Mouse (Mus musculus) kidney, postnatal 36 days (tissue): ENCODE data around the gene Epop.
"Not testable (repeated sequence)": the region's sequence is repeated elsewhere in the genome, so short reads cannot be mapped to it uniquely, and the experiment has no call there.

ENCODE experiments used
- DNase-seq, 2 experiments: peaks; one replicate each; pipeline ENCODE4 v3.0.0; 2021 to 2022; ENCODE audit warnings: mixed read lengths in 2 of 2

Gene Epop

DNA sequence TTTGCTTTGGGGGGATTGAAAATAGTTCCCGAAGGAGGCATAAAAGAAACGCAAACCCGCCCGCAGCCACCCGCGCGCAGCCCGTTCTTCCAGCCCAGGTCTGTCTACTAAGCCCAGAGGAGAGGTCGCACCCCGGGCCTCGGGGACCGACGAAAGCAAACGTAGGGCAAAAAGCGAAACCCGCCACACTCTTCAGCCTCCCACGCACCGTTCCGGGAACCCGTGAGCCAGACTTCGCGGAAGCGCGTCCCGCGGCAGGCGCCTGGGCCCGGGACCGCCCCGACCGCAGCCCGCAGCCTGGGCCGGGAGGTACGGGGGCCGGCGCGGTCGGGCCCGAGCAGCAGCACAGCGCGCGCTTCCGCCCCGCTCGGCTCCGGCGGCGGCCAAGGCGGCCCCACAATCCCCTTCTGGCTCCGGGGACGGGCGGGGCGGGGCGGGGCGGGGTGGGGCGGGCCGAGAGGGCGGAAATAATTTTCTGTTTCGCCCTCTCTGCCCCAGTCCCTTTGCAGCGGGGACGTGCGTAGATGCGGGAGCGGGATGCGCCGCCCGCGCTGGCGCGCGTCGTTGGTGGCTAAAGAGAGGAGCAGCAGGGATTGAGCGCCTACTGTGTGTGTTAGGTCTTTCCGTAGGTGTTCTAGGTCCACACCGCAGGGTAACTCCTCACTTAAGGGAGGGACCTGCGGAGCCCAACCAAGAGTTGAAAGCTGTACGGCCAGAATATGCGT is 30.6 kb upstream of the Epop start:
- peak; percentile 77 to 87 for DNase-seq

DNA sequence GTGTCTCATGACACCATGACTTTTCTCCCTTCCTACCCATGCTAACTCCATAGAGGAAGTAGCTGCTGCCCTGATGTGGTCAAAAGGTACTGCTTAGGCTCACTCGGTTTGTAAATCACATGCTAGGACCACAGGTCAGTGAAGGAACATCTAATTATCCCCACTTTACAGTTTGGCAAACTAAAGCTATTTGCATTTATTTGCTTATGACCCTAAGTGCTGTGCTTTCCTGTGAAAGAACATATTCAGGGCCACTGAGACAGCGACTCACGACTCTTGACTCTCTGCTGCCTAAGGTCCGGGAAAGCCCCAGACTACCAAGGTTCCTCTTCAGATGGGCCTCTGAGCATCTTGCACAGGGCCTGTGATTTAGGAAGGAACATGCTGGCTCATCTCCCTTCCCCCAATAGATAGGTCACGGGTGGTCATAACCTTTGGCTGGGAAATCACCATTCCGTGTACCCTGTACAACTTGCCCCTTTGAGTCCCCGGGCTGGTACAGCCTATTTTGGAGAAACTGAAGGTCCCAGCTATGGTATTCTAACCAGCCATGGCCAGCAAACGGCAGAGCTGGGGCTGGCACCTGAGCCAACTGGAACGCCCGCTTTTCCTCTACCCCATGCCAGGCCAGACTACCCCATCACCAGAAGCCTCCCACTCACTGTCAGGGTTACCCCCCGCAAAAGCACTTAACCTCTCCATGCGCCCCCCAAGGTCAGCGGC is 29.9 kb upstream of the Epop start:
- peak; percentile 21 to 47 for DNase-seq

DNA sequence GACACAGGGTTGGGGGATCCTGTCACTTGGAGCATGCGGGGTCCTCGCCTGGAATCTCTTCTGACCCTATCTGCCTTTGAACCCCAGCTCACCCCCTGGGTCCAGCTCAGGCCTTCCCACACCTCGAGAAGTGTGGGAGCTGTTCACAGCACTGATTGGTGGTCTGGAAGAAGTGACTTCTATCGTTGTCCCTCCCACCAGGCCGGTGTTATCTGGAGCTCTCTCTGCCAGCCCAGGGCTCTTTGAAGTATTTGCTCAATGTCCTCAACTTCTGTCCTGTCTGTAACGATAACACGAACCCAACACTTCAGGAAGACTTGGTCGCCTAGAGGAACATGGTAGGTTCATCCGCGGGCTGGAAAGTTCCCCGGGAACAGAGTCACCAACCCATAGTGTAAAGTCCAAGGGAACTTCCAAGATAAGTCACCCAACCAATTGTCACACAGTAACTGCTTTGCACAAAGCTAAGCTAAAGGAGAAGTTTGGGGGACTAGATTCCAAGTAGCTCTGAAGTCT is 29.3 kb upstream of the Epop start:
- DNase-seq, result peak in 1 of 2 experiments; percentile 22

DNA sequence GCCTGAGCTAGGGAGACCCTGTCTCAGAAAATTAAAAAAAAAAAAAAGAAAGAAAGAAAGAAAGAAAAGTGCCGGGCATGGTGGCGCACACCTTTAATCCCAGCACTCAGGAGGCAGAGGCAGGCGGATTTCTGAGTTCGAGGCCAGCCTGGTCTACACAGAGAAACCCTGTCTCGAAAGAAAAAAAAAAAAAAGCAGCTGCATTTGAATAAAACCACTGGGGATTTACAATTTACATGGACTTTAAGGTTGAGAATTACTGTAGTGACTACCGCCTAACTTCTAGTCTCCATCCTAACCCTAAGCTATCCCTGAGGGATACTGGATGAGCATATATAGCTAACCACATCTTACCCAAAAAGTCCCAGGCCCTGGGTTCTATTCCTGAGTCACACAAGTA is 28.5 kb upstream of the Epop start:
- DNase-seq, result not testable (repeated sequence)

DNA sequence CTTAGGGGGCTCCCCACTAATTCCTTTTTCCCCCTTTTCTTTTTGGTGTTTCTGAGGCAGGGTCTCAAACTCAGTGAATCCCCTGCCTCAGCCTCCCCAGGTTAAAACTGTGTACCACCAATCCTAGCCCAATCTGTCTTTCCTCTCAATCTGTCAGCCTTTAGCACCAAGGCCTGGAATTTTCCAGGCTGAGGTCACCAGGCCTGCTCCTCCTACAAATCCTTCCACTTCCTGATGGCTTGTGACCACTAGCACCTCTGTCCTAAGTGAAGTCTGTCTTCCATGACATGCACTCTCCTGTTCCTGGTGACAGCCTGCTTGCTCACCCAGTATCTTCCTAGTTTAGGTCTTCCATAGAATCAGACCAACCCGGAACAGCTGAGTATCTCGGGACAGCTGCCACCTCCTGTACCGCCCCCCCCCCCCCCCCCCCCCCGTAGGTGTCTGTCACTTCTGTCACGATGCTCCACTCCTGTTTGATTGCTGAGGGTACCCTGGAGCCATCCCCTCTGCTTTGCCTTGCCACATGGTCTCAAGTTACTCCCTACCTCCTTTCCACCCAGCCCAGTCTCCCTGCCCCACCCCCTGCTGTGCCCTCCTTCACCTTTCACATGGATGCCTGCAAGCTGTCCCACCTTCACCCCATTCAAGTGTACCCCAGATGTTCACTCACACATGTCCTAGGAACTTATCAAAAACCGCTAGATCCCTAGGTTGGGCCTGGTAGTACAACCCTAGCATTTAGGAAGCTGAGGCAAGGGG is 27.9 kb upstream of the Epop start:
- peak in 1 of 2 experiments; percentile 30 for DNase-seq

DNA sequence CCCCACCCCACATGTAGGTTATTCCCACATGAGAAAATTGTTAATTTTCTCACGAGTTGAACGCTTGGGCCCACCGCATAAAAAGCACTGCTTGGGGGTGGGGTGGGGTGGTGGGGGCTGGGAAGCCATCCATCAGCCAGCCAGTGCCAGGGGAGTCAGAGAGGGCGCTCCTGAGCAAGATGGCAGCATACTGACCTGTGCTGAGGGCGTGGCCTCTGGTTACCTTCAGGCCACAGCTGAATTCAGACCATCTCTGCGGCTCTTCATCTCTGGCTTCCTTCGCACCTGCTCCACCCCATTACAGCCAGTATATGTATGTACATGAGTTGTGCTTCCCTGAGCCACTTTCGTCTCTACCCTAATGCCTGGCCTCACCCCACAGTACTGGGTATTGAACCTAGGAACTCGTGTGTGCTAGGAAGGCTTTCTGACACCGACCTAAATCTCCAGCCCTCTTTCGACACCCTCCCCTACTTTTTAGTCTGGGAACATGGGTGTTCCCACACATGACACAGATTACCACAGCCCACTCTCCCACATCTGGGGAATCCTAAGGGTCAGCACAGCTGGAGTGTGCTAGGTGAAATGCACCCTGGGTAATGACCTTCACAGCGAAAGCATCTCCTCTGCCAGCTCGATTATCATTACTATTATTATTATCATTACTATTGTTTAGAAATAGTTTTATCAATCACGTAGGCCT is 26.9 kb upstream of the Epop start:
- DNase-seq, result peak in 1 of 2 experiments; percentile 44

DNA sequence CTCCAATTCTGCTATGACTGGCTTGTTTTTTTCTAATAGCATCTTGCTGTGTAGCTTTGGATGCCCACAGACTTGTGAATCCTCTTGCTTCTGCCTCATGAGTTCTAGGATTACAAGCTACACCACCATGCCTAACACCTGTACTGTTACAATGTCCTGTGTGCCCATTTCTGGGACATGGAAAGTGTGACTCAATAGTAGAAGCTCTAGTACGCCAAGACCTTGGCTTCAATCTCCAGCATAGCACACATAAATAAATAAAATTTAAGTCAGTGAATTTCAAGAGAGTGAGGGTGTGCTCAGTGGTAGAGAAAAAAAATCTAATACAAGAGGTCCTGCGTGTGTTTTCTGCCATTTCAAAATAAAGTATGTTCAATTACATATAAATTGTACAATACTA is 24.7 kb upstream of the Epop start:
- DNase-seq, result no peak

DNA sequence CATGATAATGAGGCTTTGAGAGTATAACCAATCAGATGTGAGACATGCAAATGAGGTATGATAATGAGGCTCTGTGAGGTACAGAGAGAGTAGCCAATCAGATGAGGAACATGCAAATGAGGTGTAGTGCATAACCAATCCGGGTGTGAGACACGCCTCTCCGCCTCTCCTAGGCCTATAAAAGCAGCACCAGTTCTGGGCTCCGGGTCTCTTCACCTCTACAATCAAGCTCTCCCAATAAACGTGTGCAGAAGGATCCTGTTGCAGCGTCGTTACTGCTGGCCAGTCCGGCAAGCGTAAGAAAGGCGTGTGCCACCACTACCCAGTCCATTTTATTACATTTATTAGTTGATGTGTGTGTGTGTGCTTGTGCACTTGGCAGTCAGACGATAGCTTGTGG is 23.9 kb upstream of the Epop start:
- peak in 1 of 2 experiments; percentile 26 for DNase-seq

DNA sequence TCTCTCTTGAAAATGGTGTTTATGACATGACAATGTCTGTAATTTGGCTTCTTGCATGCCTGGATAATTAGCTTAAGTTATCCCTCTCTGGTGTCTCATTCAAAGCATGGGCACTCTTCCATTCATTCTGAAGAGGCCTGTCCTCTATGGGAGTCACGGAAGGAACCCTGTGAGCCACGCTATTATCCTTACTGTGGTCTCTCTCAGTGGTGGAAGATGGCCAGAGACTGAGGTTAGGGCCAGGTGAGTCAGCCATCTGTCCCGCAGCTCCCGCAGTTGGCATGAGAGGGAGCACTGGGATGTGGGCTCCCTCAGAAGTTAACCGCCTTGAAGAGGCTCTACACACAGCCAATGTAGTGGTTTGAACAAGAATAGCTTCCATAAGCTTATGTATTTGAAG is 20.8 kb upstream of the Epop start:
- no peak for DNase-seq

DNA sequence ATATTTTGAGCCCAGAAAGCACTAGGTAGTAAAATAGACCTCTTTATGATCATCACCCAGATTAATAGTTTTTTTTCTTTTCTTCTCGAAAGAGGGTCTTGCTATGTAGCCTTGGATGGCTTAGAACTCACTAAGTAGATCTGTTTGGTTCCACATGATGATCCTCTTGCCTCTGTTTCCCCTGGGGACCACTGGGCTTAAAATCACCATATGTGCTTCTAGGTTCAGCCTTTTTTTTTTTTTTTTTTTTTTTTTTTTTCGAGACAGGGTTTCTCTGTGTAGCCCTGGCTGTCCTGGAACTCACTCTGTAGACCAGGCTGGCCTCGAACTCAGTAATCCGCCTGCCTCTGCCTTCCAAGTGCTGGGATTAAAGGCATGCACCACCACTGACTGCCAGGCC is 19.0 kb upstream of the Epop start:
- not testable (repeated sequence) for DNase-seq

DNA sequence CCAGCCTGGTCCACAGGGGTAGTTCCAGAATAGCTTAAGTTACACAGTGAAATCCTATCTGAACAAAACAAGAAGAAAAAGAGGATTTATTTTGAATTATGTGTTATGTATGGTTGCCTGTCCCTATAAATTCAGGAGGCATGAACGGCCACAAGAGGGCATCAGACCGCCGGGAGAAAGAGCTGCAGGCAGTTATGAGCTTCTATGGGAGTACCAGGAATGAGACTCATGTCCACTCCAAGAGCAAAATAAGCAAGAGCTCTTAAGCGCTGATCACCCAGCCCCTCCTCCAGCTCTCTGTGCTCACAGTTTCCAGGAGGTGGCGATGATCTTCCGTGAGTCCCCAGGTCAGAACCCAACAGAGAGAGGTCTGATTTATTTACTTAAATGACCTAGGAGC is 15.3 kb upstream of the Epop start:
- DNase-seq, result peak; percentile 73 to 92

DNA sequence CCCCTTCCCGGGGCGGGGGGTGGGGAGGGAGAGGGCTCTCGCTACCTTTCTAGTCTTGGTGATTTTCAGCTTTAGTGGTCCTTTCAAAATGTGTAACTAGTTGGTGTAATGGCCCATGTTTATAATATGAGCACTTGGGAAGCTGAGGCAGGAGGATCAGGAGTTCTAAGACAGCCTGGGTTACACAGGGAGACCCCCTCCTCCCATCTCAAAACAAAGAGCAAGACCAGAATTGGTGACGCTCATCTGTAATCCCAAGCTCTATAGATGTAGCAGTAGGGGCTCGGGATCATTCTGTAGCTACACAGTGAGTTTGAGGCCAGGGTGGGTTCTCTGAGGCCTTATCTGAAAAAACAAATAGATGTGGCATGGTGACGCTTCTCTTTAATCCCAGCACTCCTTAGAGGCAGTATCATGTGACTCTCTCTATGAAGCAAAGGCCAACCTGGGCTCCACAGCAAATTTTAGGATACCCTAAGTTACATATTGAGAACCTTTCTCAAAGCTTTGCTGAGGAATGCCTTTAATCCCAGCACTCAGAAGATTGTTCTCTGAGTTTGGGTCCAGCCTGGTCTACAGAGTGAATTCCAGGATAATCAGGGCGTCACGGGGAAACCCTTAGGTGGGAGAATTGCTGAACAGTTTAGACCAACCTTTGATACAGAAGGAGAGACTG is 14.0 kb upstream of the Epop start:
- no peak for DNase-seq

DNA sequence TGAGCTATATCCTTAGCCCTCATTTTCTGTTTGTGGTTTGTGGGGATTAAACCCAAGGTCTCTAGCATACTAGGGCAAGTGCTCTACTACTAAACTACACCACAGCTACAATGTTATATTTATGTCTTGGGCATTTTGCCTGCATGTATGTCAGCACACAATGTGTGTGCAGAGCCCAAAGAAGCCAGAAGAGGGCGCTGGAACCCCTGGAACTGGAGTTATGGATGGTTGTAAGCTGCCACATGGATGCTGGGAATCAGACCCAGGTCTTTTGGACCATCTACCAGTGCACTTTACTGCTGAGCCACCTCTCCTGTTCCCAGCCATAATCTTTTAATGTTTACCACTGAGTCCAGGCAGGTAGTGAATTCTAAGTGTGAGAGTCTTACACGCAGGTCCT is 13.2 kb upstream of the Epop start:
- no peak for DNase-seq

DNA sequence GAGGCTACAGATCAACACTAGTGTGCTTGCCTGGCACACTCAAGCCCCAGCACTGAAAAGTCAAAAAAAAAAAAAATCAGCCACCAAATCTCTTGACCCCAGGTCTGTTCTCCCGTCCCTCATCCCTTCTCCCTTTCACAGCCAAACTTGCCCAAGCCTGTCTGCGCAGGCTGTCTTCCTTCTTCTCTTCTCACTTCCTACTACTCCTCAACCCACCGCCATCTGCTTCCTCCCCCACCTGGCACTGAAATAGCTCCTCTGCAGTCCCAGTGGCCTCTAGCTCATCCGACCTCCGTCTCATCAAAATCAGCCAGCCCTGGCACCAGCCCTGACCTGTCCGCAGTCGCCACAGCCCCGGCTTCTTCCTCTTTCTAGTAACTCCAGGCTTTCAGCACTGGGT is 12.2 kb upstream of the Epop start:
- no peak for DNase-seq

DNA sequence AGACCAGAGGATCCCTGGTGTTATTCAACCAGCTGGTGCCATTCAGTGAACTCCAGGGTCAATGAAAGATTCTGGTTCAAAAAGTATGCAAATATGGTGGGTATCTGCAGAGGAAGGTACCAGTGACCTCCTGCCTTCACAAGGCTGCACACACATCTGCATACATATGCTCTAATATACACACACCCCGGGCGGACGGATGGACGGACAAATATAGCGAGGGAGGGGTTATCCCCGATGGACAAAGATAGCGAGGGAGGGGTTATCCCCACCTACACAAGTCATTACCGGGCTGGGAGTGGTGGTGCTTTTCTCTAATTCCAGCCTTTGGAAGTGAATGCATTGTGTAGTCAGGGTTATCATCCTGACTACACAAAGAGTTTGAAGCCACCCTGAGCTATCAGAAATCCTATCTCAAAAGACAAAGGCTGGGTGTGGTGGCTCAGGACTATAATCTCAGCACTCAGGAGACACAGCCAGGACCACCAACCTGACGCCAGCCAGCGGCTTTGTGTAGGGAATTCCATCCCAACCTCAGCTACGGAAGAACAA is 6.0 kb upstream of the Epop start:
- no peak for DNase-seq

DNA sequence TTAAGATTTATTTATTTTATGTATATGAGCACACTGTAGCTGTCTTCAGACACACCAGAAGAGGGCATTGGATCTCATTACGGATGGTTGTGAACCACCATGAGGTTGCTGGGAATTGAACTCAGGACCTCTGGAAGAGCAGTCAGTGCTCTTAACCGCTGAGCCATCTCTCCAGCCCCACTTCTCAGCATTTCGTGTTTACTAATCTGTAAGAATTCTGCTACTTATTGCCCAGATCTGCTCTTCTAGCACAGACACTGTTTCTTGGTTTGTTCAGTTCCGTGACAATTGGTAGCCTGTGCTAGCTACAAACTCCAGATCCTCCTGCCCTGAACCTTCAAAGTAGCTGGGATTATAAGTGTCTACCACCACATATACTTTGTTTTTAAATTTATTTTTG is 2.9 kb upstream of the Epop start:
- not testable (repeated sequence) for DNase-seq

DNA sequence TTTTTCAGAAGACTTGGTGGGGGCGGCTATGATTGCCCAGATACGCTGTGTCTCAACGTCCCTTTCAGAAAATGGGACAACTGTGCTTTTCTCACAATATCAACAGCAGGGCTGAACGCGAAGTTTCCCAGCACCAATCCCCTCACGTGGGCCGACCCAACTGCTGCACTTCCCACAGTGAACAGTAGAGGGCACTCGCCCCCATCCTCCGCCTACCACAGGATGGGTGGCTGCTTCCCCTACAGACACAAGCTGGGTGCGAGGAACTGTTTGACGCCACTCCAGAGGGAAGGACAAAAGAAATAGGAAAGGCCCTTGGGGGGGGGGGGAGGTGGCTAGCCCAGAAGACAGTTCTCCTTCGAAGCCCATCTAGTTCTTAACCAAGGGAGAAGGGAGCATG is 2.4 kb upstream of the Epop start:
- DNase-seq, result peak; percentile 73 to 86

DNA sequence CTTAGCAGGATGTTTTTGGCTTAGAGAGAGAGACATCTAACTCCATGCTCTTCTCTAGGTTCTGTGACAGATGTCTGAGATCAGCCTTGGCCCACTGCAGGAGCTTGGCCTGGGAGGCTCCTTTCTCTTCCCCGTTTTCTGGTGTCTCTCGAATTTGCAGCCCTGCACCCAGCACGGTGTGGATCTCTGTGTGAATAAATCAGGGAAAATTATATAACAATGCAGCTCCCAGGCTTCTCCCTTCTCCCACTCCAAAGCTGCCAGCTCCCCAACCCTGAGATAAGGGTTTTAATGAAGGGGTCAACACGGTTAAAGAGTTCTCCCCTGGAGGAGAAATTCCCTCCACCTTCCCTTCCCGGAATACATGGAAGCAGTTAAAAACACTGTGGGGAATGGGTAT is 2.0 kb upstream of the Epop start:
- no peak for DNase-seq

DNA sequence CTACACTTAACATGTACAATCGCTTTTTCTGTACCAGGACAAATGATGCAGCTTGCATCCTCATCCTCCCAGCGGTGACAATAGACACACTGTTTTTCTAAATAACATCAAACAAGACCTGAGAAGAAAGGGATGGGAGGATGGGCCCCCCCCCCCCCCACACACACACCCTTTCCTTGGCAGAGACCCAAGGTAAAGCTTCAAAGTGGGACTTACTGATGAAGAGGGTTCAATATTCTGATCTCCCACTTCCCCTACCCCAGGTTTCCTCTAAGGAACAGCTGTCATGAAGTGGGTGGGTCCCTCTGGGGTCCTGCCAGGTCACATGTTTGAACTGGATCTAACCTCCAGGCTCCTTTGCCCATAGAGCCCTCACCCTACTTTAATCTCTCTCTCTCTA is 1.5 kb upstream of the Epop start:
- no peak for DNase-seq

DNA sequence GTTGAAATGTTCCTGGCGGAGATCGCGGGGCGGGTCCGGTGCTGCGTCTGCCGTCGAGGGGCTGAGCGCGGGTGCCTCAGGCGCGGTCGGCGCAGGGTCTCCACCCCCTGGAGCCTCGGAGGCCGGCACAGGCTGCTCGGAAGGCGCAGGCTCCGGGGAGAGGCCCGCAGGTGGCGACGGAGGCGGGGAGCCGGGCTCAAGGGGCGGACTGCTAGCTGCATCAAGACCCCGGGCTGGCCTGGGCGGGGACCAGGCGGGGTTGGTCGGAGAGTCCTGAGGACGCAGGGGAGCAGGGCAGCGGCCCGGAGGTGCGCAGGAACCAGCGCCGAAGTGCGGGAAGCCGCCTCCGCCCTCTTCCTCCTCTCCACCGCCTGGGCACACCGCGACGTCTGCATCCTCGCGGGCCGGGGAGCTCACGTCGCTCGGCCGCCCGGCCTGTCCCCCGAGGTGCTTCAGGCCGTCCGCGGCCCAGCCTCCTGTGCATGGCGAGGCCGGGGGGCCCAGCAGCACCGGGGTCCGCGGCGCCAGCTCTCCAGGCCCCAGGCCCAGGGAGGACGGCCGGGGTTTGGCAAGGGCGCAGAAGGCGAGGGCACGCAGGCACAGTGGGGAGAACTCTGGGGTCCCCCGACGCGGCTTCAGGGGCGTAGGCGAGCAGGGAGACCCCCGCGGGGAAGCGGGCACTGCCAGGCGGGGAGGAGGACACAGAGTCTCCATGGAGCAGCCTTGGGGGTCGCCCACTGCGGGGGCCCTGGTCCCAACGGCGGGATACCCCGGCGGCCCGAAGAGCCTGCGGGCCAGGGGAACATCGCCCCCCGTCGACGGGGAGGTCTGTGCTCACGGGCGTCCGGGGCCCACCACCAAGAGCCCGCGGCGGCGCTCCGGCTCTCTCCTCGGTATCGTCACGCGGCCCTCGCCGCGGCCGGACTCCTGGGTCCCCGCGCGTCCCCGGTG is 659 bp downstream of the Epop start:
- DNase-seq, result peak in 1 of 2 experiments; percentile 37

DNA sequence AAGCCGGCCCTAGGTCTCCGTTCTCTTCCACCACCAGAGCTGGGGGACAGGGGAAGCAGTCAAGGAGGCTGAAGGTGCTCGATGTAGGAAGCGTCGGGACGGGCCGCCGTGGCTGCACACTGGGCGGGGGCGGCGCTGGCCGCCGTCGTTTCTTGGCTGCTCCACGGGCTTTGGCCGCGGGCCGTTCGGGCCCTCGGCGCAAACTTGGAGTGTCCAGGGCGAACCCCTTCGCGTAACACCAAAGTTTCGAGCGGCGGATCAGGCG is 1.3 kb downstream of the Epop start:
- DNase-seq, result no peak
